Mouse (Mus musculus): ENCODE results near the gene Ogfod1. TPM values are rescaled to one million over a fixed set of nuclear protein-coding genes. Genes with fewer than 3 reads are reported as not detected.

The Ogfod1 gene
- 7.3 to 9.5 TPM (median 7.8 TPM) in 3 replicates for total RNA-seq (2017)

GRCm38 (mm10) chr8:94036944-94037524, at the start of gene Ogfod1, which contains the start of gene Nudt21:
Ogfod1 (plus strand) TSS chr8:94037198.
Nudt21 (minus strand) TSS chr8:94037031.
- ATAC-seq (replicated peaks; ENCODE audit: insufficient number of reproducible peaks, low FRiP score, low TSS enrichment, poor library complexity, severe bottlenecking) = peak; percentile 100

DNA sequence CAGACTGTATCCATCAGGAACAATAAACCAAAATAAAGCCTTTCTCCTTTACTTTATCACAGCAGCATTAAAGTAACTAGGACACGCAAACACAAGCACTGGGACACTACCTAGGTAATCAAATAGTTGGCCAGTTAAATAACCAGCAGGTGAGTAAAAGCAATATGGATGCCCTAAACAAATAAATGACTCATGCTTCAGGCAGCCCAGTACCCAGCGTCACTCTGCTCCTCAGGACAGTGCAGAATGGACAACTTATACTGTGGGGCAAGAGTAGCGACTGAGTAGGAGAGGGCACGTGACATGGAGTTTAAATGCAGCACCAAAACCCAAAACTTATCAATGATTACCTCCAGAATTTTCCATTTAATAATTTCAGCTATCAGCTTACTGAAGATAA, 47.3 kb upstream of the Ogfod1 start:
- ATAC-seq (replicated peaks; ENCODE audit: insufficient number of reproducible peaks, low FRiP score, low TSS enrichment, poor library complexity, severe bottlenecking) = no peak

DNA sequence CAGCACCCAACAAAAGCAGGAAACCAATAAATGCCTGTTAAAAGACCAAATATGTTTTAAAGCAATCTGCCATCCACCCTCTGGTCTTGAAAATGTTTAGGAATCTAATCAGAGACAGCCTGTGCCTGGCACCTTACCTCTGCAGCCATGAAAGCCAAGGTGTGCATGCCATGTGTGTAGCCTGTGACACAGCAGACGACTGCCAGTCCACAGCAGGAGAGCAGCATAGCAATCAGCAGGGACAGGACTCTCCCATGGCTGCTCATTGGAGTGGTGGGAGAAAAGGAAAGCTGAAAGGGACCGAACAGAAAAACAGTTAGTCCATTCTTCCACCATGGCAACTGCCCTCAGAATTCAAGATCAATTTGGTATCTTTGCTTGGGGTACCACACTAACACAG, 38.0 kb upstream of the Ogfod1 start:
- ATAC-seq (replicated peaks; ENCODE audit: insufficient number of reproducible peaks, low FRiP score, low TSS enrichment, poor library complexity, severe bottlenecking) = no peak

- ATAC-seq (replicated peaks; ENCODE audit: insufficient number of reproducible peaks, low FRiP score, low TSS enrichment, poor library complexity, severe bottlenecking) = no peak
These were observed 32.9 kb upstream of the Ogfod1 start for GRCm38 (mm10) chr8:94004139-94004538.

DNA sequence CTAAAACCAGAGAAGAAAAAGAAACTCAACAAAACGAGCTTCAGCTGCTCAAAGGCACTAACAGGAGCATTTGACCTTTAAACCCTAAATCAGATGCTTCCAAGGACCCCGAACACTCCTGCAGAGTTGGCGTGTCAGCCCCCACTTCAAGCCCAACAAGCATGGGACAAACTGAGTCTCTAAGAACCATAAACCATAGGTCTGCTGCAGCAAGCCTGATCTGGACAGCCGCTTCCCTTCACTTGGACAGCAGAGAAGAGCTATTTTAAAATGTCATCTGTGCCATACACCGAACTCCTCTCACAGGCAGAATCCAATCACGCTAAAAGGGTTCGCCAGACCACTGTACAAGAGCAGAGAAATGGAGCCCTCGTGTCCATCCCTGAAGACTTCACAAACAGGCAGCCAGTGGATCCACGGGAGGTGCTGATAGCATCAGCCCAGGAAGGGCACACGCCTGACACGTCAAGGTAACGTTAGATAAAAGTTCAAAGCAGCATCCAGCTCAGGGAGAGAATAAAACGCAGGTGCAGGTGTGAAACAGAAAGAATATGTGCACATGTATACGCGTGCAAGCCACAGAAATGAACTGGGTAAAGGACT, 27.7 kb upstream of the Ogfod1 start:
- no peak for ATAC-seq (replicated peaks; ENCODE audit: insufficient number of reproducible peaks, low FRiP score, low TSS enrichment, poor library complexity, severe bottlenecking)

DNA sequence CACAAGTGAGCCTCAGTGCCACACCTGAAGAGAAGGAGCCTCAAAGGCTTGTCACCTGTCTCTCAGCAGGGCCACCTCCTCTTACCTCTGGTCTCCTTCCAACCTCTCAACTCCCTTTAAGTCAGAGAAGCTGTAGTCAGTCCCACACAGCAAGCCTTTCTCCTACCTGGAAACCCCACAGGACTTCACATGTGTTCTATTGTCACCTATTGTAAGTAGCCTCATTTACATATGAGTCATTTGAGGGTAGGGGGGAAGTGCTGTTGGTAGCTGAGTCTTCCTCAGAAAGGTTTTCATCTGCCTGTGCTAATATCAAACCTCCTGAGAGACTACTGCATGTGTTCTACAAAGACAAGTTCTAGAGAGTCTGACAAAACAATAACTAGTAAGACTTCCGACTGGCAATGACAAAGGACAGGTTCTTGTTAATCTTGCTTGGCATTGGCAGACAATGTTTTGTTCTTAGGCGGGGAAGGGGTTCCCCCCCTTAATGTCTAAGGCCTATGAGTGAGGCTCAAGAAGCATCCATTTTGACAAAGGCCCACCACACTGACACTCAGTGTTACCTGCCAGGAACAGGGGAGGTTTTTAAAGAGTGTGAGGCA, 26.8 kb upstream of the Ogfod1 start:
- ATAC-seq (replicated peaks; ENCODE audit: insufficient number of reproducible peaks, low FRiP score, low TSS enrichment, poor library complexity, severe bottlenecking) = no peak

GRCm38 (mm10) chr8:94011076-94012012, 25.7 kb upstream of the Ogfod1 start:
- peak; percentile 9; the same call in 1 of the 2 replicates for ATAC-seq (replicated peaks; ENCODE audit: insufficient number of reproducible peaks, low FRiP score, low TSS enrichment, poor library complexity, severe bottlenecking)

DNA sequence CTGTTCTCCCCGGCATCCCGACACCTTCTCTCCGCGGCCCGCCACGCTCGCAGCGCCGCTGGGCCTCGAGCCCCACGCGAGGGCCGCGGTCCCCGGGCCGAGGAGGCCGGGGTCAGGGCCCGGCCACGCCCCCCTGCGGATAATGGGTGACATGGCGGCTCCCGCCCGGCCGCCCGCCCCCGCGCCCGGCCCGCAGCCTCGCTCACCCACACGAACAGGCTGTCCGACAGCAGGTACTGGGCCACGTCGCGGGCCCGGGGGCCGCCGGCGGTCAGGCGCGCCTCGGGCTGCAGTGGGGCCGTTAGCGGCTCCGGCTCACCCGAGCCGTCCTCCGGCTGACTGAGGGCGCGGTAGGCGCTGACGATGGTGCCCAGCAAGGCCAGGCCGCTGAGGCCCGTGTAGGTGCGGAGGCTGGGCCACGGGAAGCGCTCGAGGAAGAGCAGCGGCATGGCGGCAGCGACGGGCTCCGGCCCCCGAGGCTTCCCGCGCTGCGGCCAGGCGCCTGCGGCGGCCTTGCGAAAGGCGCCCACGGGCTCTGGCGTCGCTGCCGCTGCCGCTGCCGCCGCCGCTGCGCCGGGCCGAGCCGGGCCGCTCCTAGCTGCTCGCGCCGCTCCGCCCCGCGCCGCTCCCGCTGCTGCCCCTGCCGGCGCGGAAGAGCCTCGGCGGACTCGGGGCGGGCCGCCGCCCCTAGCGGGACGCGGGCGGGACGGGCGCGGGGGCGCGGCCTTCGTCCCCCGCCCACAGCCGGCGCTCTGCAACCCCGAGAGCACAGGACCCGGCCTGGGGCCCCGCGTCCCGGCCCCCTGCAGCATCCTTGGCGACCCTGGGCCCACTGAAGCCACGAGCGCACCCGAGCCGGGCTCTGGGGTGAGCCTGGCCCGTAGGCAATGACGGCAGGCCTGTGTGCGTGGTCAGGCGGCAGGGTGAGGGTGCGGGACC, 24.7 kb upstream of the Ogfod1 start, which contains the start of gene Amfr:
TSS of gene Amfr (minus strand) at position 830 of the 939 bp plus-strand sequence.
- peak; percentile 40 for ATAC-seq (replicated peaks; ENCODE audit: insufficient number of reproducible peaks, low FRiP score, low TSS enrichment, poor library complexity, severe bottlenecking)

GRCm38 (mm10) chr8:94013026-94013612, 23.9 kb upstream of the Ogfod1 start:
- ATAC-seq (replicated peaks; ENCODE audit: insufficient number of reproducible peaks, low FRiP score, low TSS enrichment, poor library complexity, severe bottlenecking) = no peak

DNA sequence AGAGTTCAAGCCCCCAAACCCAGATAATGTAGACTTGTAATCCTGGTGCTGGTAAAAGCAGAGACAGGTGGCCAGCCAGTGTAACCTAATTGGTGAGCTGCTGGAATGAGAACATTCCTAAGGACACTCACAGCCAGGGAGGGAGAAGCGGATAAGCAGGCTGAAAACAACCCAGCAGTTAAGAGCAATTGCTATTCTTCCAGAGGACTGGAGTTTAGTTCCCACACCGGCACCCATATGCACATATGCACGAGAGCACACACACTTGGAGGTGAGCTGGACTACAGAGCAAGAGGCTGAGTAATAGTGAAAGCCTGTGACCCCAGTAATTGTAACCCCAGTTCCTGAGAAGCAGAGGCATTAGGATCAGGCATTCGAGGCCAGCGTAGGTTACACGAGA, 13.1 kb upstream of the Ogfod1 start:
- no peak for ATAC-seq (replicated peaks; ENCODE audit: insufficient number of reproducible peaks, low FRiP score, low TSS enrichment, poor library complexity, severe bottlenecking)

GRCm38 (mm10) chr8:94029701-94030100, 7.3 kb upstream of the Ogfod1 start:
- ATAC-seq (replicated peaks; ENCODE audit: insufficient number of reproducible peaks, low FRiP score, low TSS enrichment, poor library complexity, severe bottlenecking) = no peak

DNA sequence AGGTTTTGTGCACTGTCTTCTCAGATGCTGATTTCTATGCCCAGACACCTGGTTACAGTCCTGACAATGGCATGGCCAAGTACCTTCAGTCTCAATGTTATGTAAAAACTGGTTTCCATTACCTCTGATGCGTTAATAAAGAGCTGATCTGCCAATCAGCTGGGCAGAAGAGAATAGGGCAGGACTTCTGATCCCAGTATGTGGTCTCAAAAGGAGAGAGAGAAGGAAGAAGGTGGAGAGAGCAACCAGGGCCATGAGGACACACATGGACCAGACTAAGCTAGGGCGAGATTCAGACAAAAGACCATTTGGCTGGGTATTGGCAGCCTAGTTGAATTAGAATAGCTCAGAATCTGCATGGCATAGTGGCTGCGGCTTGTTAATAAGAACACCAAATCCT, 3.4 kb upstream of the Ogfod1 start:
- ATAC-seq (replicated peaks; ENCODE audit: insufficient number of reproducible peaks, low FRiP score, low TSS enrichment, poor library complexity, severe bottlenecking) = no peak

GRCm38 (mm10) chr8:94035200-94035599, 1.8 kb upstream of the Ogfod1 start:
- no peak for ATAC-seq (replicated peaks; ENCODE audit: insufficient number of reproducible peaks, low FRiP score, low TSS enrichment, poor library complexity, severe bottlenecking)

- ATAC-seq (replicated peaks; ENCODE audit: insufficient number of reproducible peaks, low FRiP score, low TSS enrichment, poor library complexity, severe bottlenecking) = peak; percentile 14; the same call in 1 of the 2 replicates
These were observed 457 bp upstream of the Ogfod1 start for GRCm38 (mm10) chr8:94036541-94036940.

- no peak for ATAC-seq (replicated peaks; ENCODE audit: insufficient number of reproducible peaks, low FRiP score, low TSS enrichment, poor library complexity, severe bottlenecking)
These were observed 808 bp downstream of the Ogfod1 start for GRCm38 (mm10) chr8:94037806-94038205.

DNA sequence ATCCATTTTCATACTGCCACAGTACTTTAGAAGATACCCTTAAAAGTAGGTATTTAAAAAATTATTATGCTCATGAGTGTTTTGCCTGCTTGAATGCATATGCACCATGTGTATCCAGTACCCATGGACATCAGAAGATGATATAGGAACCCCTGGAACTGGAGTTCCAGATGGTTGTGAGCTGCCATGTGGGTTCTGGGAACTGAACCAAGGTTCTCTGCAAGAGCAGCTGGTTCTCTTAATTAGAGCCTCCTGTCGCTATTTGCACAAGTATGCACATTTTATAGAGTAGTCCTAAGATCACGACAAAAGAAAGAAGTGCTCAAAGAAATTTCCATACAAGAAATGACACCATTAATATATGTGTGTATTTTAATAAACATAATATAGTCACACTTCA, 10.8 kb downstream of the Ogfod1 start:
- ATAC-seq (replicated peaks; ENCODE audit: insufficient number of reproducible peaks, low FRiP score, low TSS enrichment, poor library complexity, severe bottlenecking) = no peak

DNA sequence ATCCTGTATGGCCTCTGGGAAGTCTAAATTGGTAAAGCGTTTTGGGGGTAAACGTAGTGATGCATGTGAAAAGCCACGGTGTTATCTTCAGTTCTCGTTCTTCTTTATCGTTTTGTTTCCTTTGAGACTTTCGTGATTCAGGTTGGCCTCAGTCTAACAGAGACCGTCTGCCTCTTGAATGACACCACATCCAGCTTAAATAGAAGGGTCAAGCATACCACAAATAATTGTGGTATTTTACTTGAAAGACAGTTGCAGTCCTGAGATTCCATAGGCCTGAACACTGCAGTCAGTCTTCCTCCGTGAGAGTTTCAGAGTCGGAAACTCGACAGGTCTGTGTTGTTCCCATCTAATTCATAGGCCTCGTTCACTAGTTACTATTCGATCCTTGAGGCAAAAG, 15.7 kb downstream of the Ogfod1 start:
- no peak for ATAC-seq (replicated peaks; ENCODE audit: insufficient number of reproducible peaks, low FRiP score, low TSS enrichment, poor library complexity, severe bottlenecking)

Data from monocyte, adult 5-6 weeks (primary cell).